Mouse (Mus musculus): ENCODE results near the gene Itgam. TPM values are rescaled to one million over a fixed set of nuclear protein-coding genes. Genes with fewer than 3 reads are reported as not detected.

The Itgam gene
- polyA plus RNA-seq, 1 experiment from 2014 or later = 0.77 TPM

DNA sequence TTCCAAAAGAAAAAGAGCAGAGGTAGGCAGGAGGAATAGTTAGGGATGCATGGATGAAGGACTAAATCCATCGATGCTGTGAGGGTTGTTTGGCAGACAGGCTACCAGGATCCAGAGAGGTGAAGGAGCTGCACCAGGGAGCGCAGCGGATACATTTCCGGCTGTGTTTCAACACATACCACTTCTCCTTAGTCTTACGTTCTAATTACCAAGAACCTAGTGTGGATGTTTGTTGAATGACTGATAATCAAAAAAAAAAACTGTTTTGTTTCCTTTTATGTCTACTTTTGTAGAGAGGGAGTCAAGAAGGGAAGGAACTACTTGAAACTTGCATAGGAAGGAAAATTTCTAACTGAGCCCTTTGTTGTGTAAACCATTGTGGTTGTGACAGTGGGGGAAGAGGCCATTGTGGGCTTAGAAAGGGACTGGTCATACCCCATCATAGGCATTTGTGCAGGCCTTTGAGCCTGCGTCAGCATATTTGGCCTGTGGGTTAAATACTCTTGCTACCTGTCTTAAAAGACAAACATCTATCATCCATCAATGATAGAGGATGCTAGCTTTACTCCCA lies 856 bp downstream of the Itgam start:
- Histone ChIP-seq H3K4me1 (ENCODE audit: control insufficient read depth, insufficient read depth, low read length) (no peaks in the 10 kb centered on the region), H3K4me2 (replicated peaks; ENCODE audit: low read depth, low read length) (no peak overlapping the region), H3K36me3 (ENCODE audit: control insufficient read depth, insufficient read depth, low read length) (no peaks in the 10 kb centered on the region), H3K27me3 (ENCODE audit: control insufficient read depth, insufficient read depth, low read length) (no peaks in the 10 kb centered on the region), H3K27ac (ENCODE audit: low read length) (no peak overlapping the region), H3K4me3 (ENCODE audit: low read depth, low read length) (no peak overlapping the region), H3K9ac (replicated peaks; ENCODE audit: low read depth, low read length) (no peak overlapping the region), H3K9me3 (ENCODE audit: control insufficient read depth, low read depth, low read length) (no peaks in the 10 kb centered on the region)
- ATAC-seq (ENCODE audit: insufficient number of reproducible peaks, insufficient read depth, low FRiP score, low read depth) = no peak
- WGBS = 84% methylated on average over 6 of the region's 6 CpGs

DNA sequence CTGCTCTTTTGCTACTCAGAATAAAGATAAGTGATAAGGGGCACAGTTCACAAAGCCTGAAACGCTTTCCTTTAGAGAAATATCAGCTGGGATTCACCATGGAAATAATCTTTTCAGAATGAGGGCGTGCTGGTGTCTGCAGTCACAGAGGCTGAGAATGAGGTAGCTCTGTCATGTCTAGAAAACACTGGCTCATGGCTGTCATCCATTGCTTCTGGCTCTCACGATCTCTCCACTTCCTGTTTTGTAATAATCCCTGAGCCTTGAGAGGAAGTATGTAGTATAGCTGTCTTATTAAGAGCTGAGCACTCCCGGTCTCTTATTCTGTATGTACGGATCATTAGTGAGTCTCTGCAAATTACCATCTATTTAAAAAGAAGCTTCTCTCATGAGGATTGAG lies 3.1 kb downstream of the Itgam start:
- H3K9ac ChIP-seq (replicated peaks; ENCODE audit: low read depth, low read length) = no peak overlapping the region
- no peak overlapping the region for H3K27ac ChIP-seq (ENCODE audit: low read length)
- H3K4me1 ChIP-seq (ENCODE audit: control insufficient read depth, insufficient read depth, low read length) = no peaks in the 10 kb centered on the region
- no peaks in the 10 kb centered on the region for H3K9me3 ChIP-seq (ENCODE audit: control insufficient read depth, low read depth, low read length)
- H3K27me3 ChIP-seq (ENCODE audit: control insufficient read depth, insufficient read depth, low read length) = no peaks in the 10 kb centered on the region
- 78% methylated on average over 5 of the region's 5 CpGs for WGBS
- no peaks in the 10 kb centered on the region for H3K36me3 ChIP-seq (ENCODE audit: control insufficient read depth, insufficient read depth, low read length)
- H3K4me2 ChIP-seq (replicated peaks; ENCODE audit: low read depth, low read length) = no peak overlapping the region
- no peak for ATAC-seq (ENCODE audit: insufficient number of reproducible peaks, insufficient read depth, low FRiP score, low read depth)
- no peak overlapping the region for H3K4me3 ChIP-seq (ENCODE audit: low read depth, low read length)

DNA sequence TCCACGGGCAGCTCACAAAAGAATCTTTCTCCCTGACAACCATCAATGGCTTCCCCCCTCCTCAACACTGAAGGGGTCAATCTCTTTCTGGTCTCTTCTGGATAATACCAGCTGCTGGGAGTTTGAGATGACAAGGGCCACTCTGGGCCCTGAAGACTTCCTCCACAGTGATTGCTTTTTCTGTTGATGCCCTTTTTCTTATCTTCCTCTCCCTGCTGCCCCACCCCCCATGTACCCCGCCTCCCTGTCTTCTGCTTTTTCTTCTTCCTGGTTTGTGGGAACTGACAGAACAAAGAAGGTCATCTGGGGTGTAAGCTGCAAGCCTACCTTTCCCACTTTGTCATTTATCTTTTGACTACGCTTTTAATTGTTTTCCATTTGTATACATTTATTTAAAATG lies 5.4 kb downstream of the Itgam start:
- Histone ChIP-seq H3K4me2 (replicated peaks; ENCODE audit: low read depth, low read length) (no peak overlapping the region), H3K9ac (replicated peaks; ENCODE audit: low read depth, low read length) (no peak overlapping the region), H3K27me3 (ENCODE audit: control insufficient read depth, insufficient read depth, low read length) (no peaks in the 10 kb centered on the region), H3K9me3 (ENCODE audit: control insufficient read depth, low read depth, low read length) (no peaks in the 10 kb centered on the region), H3K27ac (ENCODE audit: low read length) (no peak overlapping the region), H3K36me3 (ENCODE audit: control insufficient read depth, insufficient read depth, low read length) (no peaks in the 10 kb centered on the region), H3K4me1 (ENCODE audit: control insufficient read depth, insufficient read depth, low read length) (no peaks in the 10 kb centered on the region), H3K4me3 (ENCODE audit: low read depth, low read length) (no peak overlapping the region)
- 52% methylated on average over 3 of the region's 3 CpGs for WGBS
- no peak for ATAC-seq (ENCODE audit: insufficient number of reproducible peaks, insufficient read depth, low FRiP score, low read depth)

DNA sequence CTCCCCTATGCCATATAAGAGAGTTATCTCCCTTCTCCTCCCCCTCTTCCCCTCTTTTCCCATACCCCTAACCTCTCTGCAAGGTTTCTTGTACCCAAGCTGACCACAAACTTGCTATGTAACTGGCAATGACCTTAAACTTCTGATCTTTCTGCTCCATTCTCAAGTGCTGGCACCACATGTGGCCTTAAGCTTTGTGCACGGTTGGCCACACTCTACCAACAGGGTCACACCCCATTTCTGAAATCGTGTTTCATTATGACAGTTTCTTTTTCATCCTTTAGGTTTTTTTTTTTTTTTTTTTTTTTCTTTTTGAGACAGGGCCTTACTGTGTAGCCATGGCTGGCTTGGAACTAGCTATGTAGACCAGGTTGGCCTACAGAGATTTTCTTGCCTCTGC lies 7.4 kb downstream of the Itgam start:
- Histone ChIP-seq H3K4me3 (ENCODE audit: low read depth, low read length) (no peak overlapping the region), H3K9me3 (ENCODE audit: control insufficient read depth, low read depth, low read length) (no peaks in the 10 kb centered on the region), H3K36me3 (ENCODE audit: control insufficient read depth, insufficient read depth, low read length) (no peaks in the 10 kb centered on the region), H3K27me3 (ENCODE audit: control insufficient read depth, insufficient read depth, low read length) (no peaks in the 10 kb centered on the region), H3K9ac (replicated peaks; ENCODE audit: low read depth, low read length) (no peak overlapping the region), H3K4me2 (replicated peaks; ENCODE audit: low read depth, low read length) (no peak overlapping the region), H3K4me1 (ENCODE audit: control insufficient read depth, insufficient read depth, low read length) (no peaks in the 10 kb centered on the region), H3K27ac (ENCODE audit: low read length) (no peak overlapping the region)
- WGBS = 73% methylated on average over 2 of the region's 2 CpGs
- ATAC-seq (ENCODE audit: insufficient number of reproducible peaks, insufficient read depth, low FRiP score, low read depth) = no peak

DNA sequence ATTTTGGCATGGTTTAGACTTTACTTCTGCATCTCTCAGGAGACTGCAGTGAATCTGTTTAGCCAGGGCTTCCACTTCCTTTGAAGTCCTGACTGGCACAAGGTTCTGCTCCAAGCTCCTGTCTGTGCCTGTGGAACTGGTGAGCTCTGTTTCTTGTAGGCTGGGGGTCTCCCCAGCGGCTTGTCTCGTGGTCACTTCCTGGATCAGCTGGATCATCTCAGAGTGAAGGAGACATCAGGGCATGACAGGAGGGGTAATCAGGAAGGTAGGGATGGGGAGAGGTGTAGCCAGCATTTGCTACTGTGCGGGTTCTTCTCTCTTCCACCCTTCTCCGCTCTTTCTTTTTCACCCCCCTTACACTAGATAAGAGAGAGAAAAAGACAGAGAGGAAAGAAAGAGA lies 9.4 kb downstream of the Itgam start:
- Histone ChIP-seq H3K9me3 (ENCODE audit: control insufficient read depth, low read depth, low read length) (no peaks in the 10 kb centered on the region), H3K27me3 (ENCODE audit: control insufficient read depth, insufficient read depth, low read length) (no peaks in the 10 kb centered on the region), H3K4me2 (replicated peaks; ENCODE audit: low read depth, low read length) (no peak overlapping the region), H3K9ac (replicated peaks; ENCODE audit: low read depth, low read length) (no peak overlapping the region), H3K27ac (ENCODE audit: low read length) (no peak overlapping the region), H3K36me3 (ENCODE audit: control insufficient read depth, insufficient read depth, low read length) (no peaks in the 10 kb centered on the region), H3K4me1 (ENCODE audit: control insufficient read depth, insufficient read depth, low read length) (no peaks in the 10 kb centered on the region), H3K4me3 (ENCODE audit: low read depth, low read length) (no peak overlapping the region)
- ATAC-seq (ENCODE audit: insufficient number of reproducible peaks, insufficient read depth, low FRiP score, low read depth) = no peak
- 62% methylated on average over 4 of the region's 4 CpGs for WGBS

DNA sequence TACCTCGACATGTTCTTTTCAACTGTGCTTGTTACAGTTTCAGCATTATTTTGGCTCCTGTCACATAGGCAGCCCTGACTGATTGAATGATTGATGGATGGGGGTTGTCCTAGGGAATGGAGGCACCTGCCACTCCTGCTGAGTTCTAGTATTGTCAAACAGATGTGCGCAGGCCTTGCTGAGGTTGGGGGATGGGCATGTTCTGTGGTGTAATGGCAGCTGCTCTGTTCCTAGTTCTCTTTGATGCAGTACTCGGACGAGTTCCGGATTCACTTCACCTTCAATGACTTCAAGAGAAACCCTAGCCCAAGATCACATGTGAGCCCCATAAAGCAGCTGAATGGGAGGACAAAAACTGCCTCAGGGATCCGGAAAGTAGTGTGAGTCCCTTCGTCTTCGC lies 17.6 kb downstream of the Itgam start:
- no peak overlapping the region for H3K9ac ChIP-seq (replicated peaks; ENCODE audit: low read depth, low read length)
- H3K27me3 ChIP-seq (ENCODE audit: control insufficient read depth, insufficient read depth, low read length) = no peaks in the 10 kb centered on the region
- no peak overlapping the region for H3K4me3 ChIP-seq (ENCODE audit: low read depth, low read length)
- no peaks in the 10 kb centered on the region for H3K9me3 ChIP-seq (ENCODE audit: control insufficient read depth, low read depth, low read length)
- no peak overlapping the region for H3K4me2 ChIP-seq (replicated peaks; ENCODE audit: low read depth, low read length)
- ATAC-seq (ENCODE audit: insufficient number of reproducible peaks, insufficient read depth, low FRiP score, low read depth) = no peak
- H3K4me1 ChIP-seq (ENCODE audit: control insufficient read depth, insufficient read depth, low read length) = no peaks in the 10 kb centered on the region
- no peak overlapping the region for H3K27ac ChIP-seq (ENCODE audit: low read length)
- 84% methylated on average over 8 of the region's 8 CpGs for WGBS
- no peaks in the 10 kb centered on the region for H3K36me3 ChIP-seq (ENCODE audit: control insufficient read depth, insufficient read depth, low read length)

DNA sequence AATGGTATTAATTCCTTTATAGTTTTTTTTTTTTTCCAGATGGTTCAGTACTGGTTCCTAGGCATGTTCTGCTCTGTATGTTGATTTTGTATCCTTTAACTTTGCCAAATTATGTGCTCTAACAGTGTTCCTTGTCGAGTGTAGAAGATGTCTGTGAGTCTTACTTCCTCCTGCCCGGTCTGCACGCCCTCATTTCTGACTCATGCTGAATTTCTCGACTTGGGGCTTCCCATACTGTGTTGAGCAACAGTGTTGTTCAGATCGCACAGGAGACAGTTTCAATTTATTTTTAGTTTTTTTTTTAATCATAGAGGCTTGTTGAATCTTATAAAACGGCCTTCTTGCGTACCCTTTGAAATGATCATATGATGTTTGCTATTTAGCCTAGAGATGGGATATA lies 26.7 kb downstream of the Itgam start:
- Histone ChIP-seq H3K36me3 (ENCODE audit: control insufficient read depth, insufficient read depth, low read length) (no peaks in the 10 kb centered on the region), H3K27ac (ENCODE audit: low read length) (no peak overlapping the region), H3K27me3 (ENCODE audit: control insufficient read depth, insufficient read depth, low read length) (no peaks in the 10 kb centered on the region), H3K4me3 (ENCODE audit: low read depth, low read length) (no peak overlapping the region), H3K9ac (replicated peaks; ENCODE audit: low read depth, low read length) (no peak overlapping the region), H3K9me3 (ENCODE audit: control insufficient read depth, low read depth, low read length) (no peaks in the 10 kb centered on the region), H3K4me1 (ENCODE audit: control insufficient read depth, insufficient read depth, low read length) (no peaks in the 10 kb centered on the region), H3K4me2 (replicated peaks; ENCODE audit: low read depth, low read length) (no peak overlapping the region)
- ATAC-seq (ENCODE audit: insufficient number of reproducible peaks, insufficient read depth, low FRiP score, low read depth) = no peak
- WGBS = 82% methylated on average over 7 of the region's 7 CpGs

DNA sequence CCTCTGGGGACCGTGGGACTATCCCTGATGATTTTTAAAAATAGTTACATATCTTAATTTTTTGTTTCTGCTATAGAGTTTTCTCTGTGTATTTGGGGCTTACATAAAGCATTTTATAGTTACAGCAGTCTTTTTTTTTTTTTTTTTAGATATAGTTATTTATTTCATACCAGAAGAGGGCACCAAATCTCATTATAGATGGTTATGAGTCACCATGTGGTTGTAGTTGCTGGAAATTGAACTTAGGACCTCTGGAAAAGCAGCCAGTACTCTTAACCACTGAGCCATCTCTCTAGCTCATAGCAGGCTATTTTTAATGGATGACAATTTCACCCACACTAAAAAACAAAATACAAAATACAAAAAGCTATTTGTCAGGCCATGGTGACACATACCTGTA lies 35.7 kb downstream of the Itgam start:
- no peaks in the 10 kb centered on the region for H3K36me3 ChIP-seq (ENCODE audit: control insufficient read depth, insufficient read depth, low read length)
- H3K4me1 ChIP-seq (ENCODE audit: control insufficient read depth, insufficient read depth, low read length) = no peaks in the 10 kb centered on the region
- H3K9me3 ChIP-seq (ENCODE audit: control insufficient read depth, low read depth, low read length) = no peaks in the 10 kb centered on the region
- H3K9ac ChIP-seq (replicated peaks; ENCODE audit: low read depth, low read length) = no peak overlapping the region
- H3K27me3 ChIP-seq (ENCODE audit: control insufficient read depth, insufficient read depth, low read length) = no peaks in the 10 kb centered on the region
- H3K4me2 ChIP-seq (replicated peaks; ENCODE audit: low read depth, low read length) = no peak overlapping the region
- ATAC-seq (ENCODE audit: insufficient number of reproducible peaks, insufficient read depth, low FRiP score, low read depth) = no peak
- H3K27ac ChIP-seq (ENCODE audit: low read length) = no peak overlapping the region
- 87% methylated on average over 1 of the region's 1 CpGs for WGBS
- H3K4me3 ChIP-seq (ENCODE audit: low read depth, low read length) = no peak overlapping the region

DNA sequence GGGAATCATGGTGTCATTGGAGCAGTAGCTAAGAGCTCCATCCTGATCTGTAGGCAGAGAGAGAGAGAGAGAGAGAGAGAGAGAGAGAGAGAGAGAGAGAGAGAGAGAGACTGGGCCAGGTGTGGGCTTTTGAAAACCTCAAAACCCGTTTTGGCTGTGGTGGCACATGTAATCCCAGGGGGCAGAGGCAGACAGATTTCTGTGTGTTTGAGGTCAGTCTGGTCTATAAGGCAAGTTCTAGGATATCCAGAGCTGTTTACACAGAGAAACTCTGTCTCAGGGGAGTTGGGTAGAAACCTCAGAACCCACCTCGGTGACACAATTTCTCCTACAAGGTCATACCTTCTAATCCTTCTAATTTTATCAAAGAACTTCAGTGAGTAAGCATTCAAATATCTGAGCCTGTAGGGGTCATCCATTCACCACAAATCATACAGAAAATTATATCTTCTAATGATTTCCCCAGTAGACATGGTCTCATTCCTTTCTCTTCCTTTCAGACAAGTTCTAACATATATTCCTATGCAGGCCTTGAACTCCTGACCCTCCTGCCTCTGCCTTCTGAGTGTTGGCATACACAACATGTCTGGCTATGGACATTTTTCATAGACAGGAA lies 38.4 kb downstream of the Itgam start:
- Histone ChIP-seq H3K4me1 (ENCODE audit: control insufficient read depth, insufficient read depth, low read length) (no peaks in the 10 kb centered on the region), H3K9ac (replicated peaks; ENCODE audit: low read depth, low read length) (no peak overlapping the region), H3K4me2 (replicated peaks; ENCODE audit: low read depth, low read length) (no peak overlapping the region), H3K27me3 (ENCODE audit: control insufficient read depth, insufficient read depth, low read length) (no peaks in the 10 kb centered on the region), H3K27ac (ENCODE audit: low read length) (no peak overlapping the region), H3K36me3 (ENCODE audit: control insufficient read depth, insufficient read depth, low read length) (no peaks in the 10 kb centered on the region), H3K9me3 (ENCODE audit: control insufficient read depth, low read depth, low read length) (no peaks in the 10 kb centered on the region), H3K4me3 (ENCODE audit: low read depth, low read length) (no peak overlapping the region)
- WGBS = 75% methylated on average over 2 of the region's 2 CpGs
- no peak for ATAC-seq (ENCODE audit: insufficient number of reproducible peaks, insufficient read depth, low FRiP score, low read depth)

All from stomach, embryonic 14.5 days (tissue).